Mouse (Mus musculus): ENCODE measurements around the gene A430078G23Rik. TPM values are rescaled to one million over a fixed set of nuclear protein-coding genes. Genes with fewer than 3 reads are reported as not detected.

A430078G23Rik gene
- polyA plus RNA-seq, 1 experiment from 2014 or later, result 0.40 TPM

- no peaks in the 10 kb centered on the region for H3K27me3 ChIP-seq (replicated peaks; ENCODE audit: control insufficient read depth, insufficient read depth, low read length)
- no peak overlapping the region for H3K4me3 ChIP-seq (ENCODE audit: low read depth, low read length)
- H3K4me2 ChIP-seq, result no peak overlapping the region
- ATAC-seq (replicated peaks; ENCODE audit: low FRiP score) (no peak), DNase-seq (ENCODE audit: low spot score) (no peak)
- H3K9ac ChIP-seq (ENCODE audit: low read depth, low read length), result no peak overlapping the region
- no peaks in the 10 kb centered on the region for H3K9me3 ChIP-seq (ENCODE audit: control insufficient read depth, low read length)
- H3K4me1 ChIP-seq (replicated peaks; ENCODE audit: control insufficient read depth, insufficient read depth, low read length), result peaks cover 10% of the 10 kb centered on the region
- no peak overlapping the region for H3K27ac ChIP-seq (ENCODE audit: low read depth, low read length)
- H3K36me3 ChIP-seq (ENCODE audit: control insufficient read depth, insufficient read depth, low read length), result no peaks in the 10 kb centered on the region
- 68% methylated on average over 9 of the region's 9 CpGs for WGBS
Measured at GRCm38 (mm10) chr8:3388591-3389338, 35.5 kb downstream of the A430078G23Rik start.

GRCm38 (mm10) chr8:3389506-3389905 is 36.3 kb downstream of the A430078G23Rik start:
- no peak overlapping the region for H3K4me3 ChIP-seq (ENCODE audit: low read depth, low read length)
- H3K27ac ChIP-seq (ENCODE audit: low read depth, low read length), result no peak overlapping the region
- no peaks in the 10 kb centered on the region for H3K36me3 ChIP-seq (ENCODE audit: control insufficient read depth, insufficient read depth, low read length)
- DNase-seq (ENCODE audit: low spot score) (no peak), ATAC-seq (replicated peaks; ENCODE audit: low FRiP score) (no peak)
- no peak overlapping the region for H3K4me2 ChIP-seq
- H3K4me1 ChIP-seq (replicated peaks; ENCODE audit: control insufficient read depth, insufficient read depth, low read length), result peaks cover 15% of the 10 kb centered on the region
- WGBS, result 95% methylated on average over 1 of the region's 1 CpGs
- H3K9me3 ChIP-seq (ENCODE audit: control insufficient read depth, low read length), result no peaks in the 10 kb centered on the region
- no peak overlapping the region for H3K9ac ChIP-seq (ENCODE audit: low read depth, low read length)
- no peaks in the 10 kb centered on the region for H3K27me3 ChIP-seq (replicated peaks; ENCODE audit: control insufficient read depth, insufficient read depth, low read length)

- peak overlapping the region; percentile 76 for H3K4me2 ChIP-seq
- ATAC-seq (replicated peaks; ENCODE audit: low FRiP score), result peak; percentile 67
Measured at GRCm38 (mm10) chr8:3392293-3392692, 39.1 kb downstream of the A430078G23Rik start.

GRCm38 (mm10) chr8:3392771-3393710 is 39.8 kb downstream of the A430078G23Rik start, which contains the start of gene Arhgef18:
Gene Arhgef18, plus strand, starts transcription at chr8:3393006.
- no peaks in the 10 kb centered on the region for H3K27me3 ChIP-seq (replicated peaks; ENCODE audit: control insufficient read depth, insufficient read depth, low read length)
- H3K4me2 ChIP-seq, result peak within 1 kb of the TSS; percentile 76
- no peaks in the 10 kb centered on the region for H3K9me3 ChIP-seq (ENCODE audit: control insufficient read depth, low read length)
- H3K27ac ChIP-seq (ENCODE audit: low read depth, low read length), result peak within 1 kb of the TSS; percentile 65; the same call in 1 of the 2 replicates
- no peaks in the 10 kb centered on the region for H3K36me3 ChIP-seq (ENCODE audit: control insufficient read depth, insufficient read depth, low read length)
- peaks cover 21% of the 10 kb centered on the region for H3K4me1 ChIP-seq (replicated peaks; ENCODE audit: control insufficient read depth, insufficient read depth, low read length)
- ATAC-seq (replicated peaks; ENCODE audit: low FRiP score), result peak; percentile 99
- H3K9ac ChIP-seq (ENCODE audit: low read depth, low read length), result peak within 1 kb of the TSS; percentile 54
- DNase-seq (ENCODE audit: low spot score), result peak; percentile 83
- WGBS, result 1% methylated on average over 48 of the region's 48 CpGs
- H3K4me3 ChIP-seq (ENCODE audit: low read depth, low read length), result peak within 1 kb of the TSS; percentile 62

More at GRCm38 (mm10) chr8:3392293-3392692, 39.1 kb downstream of the A430078G23Rik start:
- peak overlapping the region; percentile 65; the same call in 1 of the 2 replicates for H3K27ac ChIP-seq (ENCODE audit: low read depth, low read length)
- peak overlapping the region; percentile 62 for H3K4me3 ChIP-seq (ENCODE audit: low read depth, low read length)
- H3K9ac ChIP-seq (ENCODE audit: low read depth, low read length), result peak overlapping the region; percentile 54
- H3K4me1 ChIP-seq (replicated peaks; ENCODE audit: control insufficient read depth, insufficient read depth, low read length), result peaks cover 21% of the 10 kb centered on the region
- no peaks in the 10 kb centered on the region for H3K36me3 ChIP-seq (ENCODE audit: control insufficient read depth, insufficient read depth, low read length)
- H3K27me3 ChIP-seq (replicated peaks; ENCODE audit: control insufficient read depth, insufficient read depth, low read length), result no peaks in the 10 kb centered on the region
- no peak for DNase-seq (ENCODE audit: low spot score)
- H3K9me3 ChIP-seq (ENCODE audit: control insufficient read depth, low read length), result no peaks in the 10 kb centered on the region
- WGBS, result 31% methylated on average over 4 of the region's 4 CpGs

GRCm38 (mm10) chr8:3394600-3394999 is 41.4 kb downstream of the A430078G23Rik start:
- Histone ChIP-seq H3K27ac (ENCODE audit: low read depth, low read length) (no peak overlapping the region), H3K4me3 (ENCODE audit: low read depth, low read length) (no peak overlapping the region), H3K9ac (ENCODE audit: low read depth, low read length) (no peak overlapping the region), H3K4me1 (replicated peaks; ENCODE audit: control insufficient read depth, insufficient read depth, low read length) (peaks cover 21% of the 10 kb centered on the region), H3K9me3 (ENCODE audit: control insufficient read depth, low read length) (no peaks in the 10 kb centered on the region), H3K27me3 (replicated peaks; ENCODE audit: control insufficient read depth, insufficient read depth, low read length) (no peaks in the 10 kb centered on the region), H3K36me3 (ENCODE audit: control insufficient read depth, insufficient read depth, low read length) (no peaks in the 10 kb centered on the region), H3K4me2 (no peak overlapping the region)
- 49% methylated on average over 6 of the region's 6 CpGs for WGBS
- ATAC-seq (replicated peaks; ENCODE audit: low FRiP score) (no peak), DNase-seq (ENCODE audit: low spot score) (no peak)

GRCm38 (mm10) chr8:3395246-3395645 is 42.0 kb downstream of the A430078G23Rik start:
- WGBS, result 48% methylated on average over 4 of the region's 4 CpGs

GRCm38 (mm10) chr8:3397597-3397996 is 44.4 kb downstream of the A430078G23Rik start:
- WGBS, result 89% methylated on average over 3 of the region's 3 CpGs
- no peak for DNase-seq (ENCODE audit: low spot score)
- no peaks in the 10 kb centered on the region for H3K9me3 ChIP-seq (ENCODE audit: control insufficient read depth, low read length)
- H3K4me1 ChIP-seq (replicated peaks; ENCODE audit: control insufficient read depth, insufficient read depth, low read length), result peaks cover 14% of the 10 kb centered on the region
- no peaks in the 10 kb centered on the region; the same call in 1 of the 2 replicates for H3K36me3 ChIP-seq (ENCODE audit: control insufficient read depth, insufficient read depth, low read length)
- H3K27ac ChIP-seq (ENCODE audit: low read depth, low read length), result no peak overlapping the region
- ATAC-seq (replicated peaks; ENCODE audit: low FRiP score), result no peak
- H3K27me3 ChIP-seq (replicated peaks; ENCODE audit: control insufficient read depth, insufficient read depth, low read length), result no peaks in the 10 kb centered on the region
- H3K9ac ChIP-seq (ENCODE audit: low read depth, low read length), result no peak overlapping the region
- no peak overlapping the region for H3K4me2 ChIP-seq
- no peak overlapping the region for H3K4me3 ChIP-seq (ENCODE audit: low read depth, low read length)

More at GRCm38 (mm10) chr8:3395246-3395645, 42.0 kb downstream of the A430078G23Rik start:
- Histone ChIP-seq H3K4me1 (replicated peaks; ENCODE audit: control insufficient read depth, insufficient read depth, low read length) (peaks cover 21% of the 10 kb centered on the region), H3K9ac (ENCODE audit: low read depth, low read length) (no peak overlapping the region), H3K4me2 (no peak overlapping the region), H3K27ac (ENCODE audit: low read depth, low read length) (no peak overlapping the region), H3K9me3 (ENCODE audit: control insufficient read depth, low read length) (no peaks in the 10 kb centered on the region), H3K27me3 (replicated peaks; ENCODE audit: control insufficient read depth, insufficient read depth, low read length) (no peaks in the 10 kb centered on the region), H3K36me3 (ENCODE audit: control insufficient read depth, insufficient read depth, low read length) (no peaks in the 10 kb centered on the region; the same call in 1 of the 2 replicates), H3K4me3 (ENCODE audit: low read depth, low read length) (no peak overlapping the region)
- ATAC-seq (replicated peaks; ENCODE audit: low FRiP score) (no peak), DNase-seq (ENCODE audit: low spot score) (no peak)

GRCm38 (mm10) chr8:3400509-3400908 is 47.3 kb downstream of the A430078G23Rik start:
- DNase-seq (ENCODE audit: low spot score) (no peak), ATAC-seq (replicated peaks; ENCODE audit: low FRiP score) (no peak)
- H3K4me3 ChIP-seq (ENCODE audit: low read depth, low read length), result no peak overlapping the region
- no peaks in the 10 kb centered on the region for H3K4me1 ChIP-seq (replicated peaks; ENCODE audit: control insufficient read depth, insufficient read depth, low read length)
- no peaks in the 10 kb centered on the region for H3K9me3 ChIP-seq (ENCODE audit: control insufficient read depth, low read length)
- no peaks in the 10 kb centered on the region; the same call in 1 of the 2 replicates for H3K36me3 ChIP-seq (ENCODE audit: control insufficient read depth, insufficient read depth, low read length)
- 53% methylated on average over 2 of the region's 2 CpGs for WGBS
- no peak overlapping the region for H3K4me2 ChIP-seq
- H3K9ac ChIP-seq (ENCODE audit: low read depth, low read length), result no peak overlapping the region
- no peaks in the 10 kb centered on the region for H3K27me3 ChIP-seq (replicated peaks; ENCODE audit: control insufficient read depth, insufficient read depth, low read length)
- no peak overlapping the region for H3K27ac ChIP-seq (ENCODE audit: low read depth, low read length)
